Mouse (Mus musculus) neural tube, embryonic 12.5 days (tissue): ENCODE measurements around the gene Hc. TPM values are rescaled to one million over a fixed set of nuclear protein-coding genes. Genes with fewer than 3 reads are reported as not detected.

Source experiments
- ATAC-seq: fragments of 200-750 bp; cut with Nextera tagmentation; 2 replicates; pipeline ENCODE4 v1.8.0; 2017; ENCODE audit warnings: low read depth, mild to moderate bottlenecking, moderate TSS enrichment, moderate library complexity; ENCODE audit not compliant: low FRiP score
- H3K27ac ChIP-seq: fragments of 300-500 bp; sonication (generic); 2 replicates; pipeline ENCODE4 v1.5.1; 2016
- H3K27me3 ChIP-seq: fragments of 300-500 bp; sonication (generic); replicated peaks from 2 replicates; pipeline ENCODE4 v1.6.1; 2016; ENCODE audit warnings: mild to moderate bottlenecking
- H3K36me3 ChIP-seq: fragments of 300-500 bp; sonication (generic); 2 replicates; pipeline ENCODE4 v1.6.1; 2016; ENCODE audit warnings: mild to moderate bottlenecking
- H3K4me1 ChIP-seq: fragments of 300-500 bp; sonication (generic); 2 replicates; pipeline ENCODE4 v1.6.1; 2016
- H3K4me2 ChIP-seq: fragments of 300-500 bp; sonication (generic); replicated peaks from 2 replicates; pipeline ENCODE4 v1.6.1; 2016; ENCODE audit warnings: mild to moderate bottlenecking
- H3K4me3 ChIP-seq: fragments of 300-500 bp; sonication (generic); 2 replicates; pipeline ENCODE4 v1.5.1; 2016
- H3K9ac ChIP-seq: fragments of 300-500 bp; sonication (generic); 2 replicates; pipeline ENCODE4 v1.6.1; 2016; ENCODE audit warnings: mild to moderate bottlenecking
- H3K9me3 ChIP-seq: fragments of 300-500 bp; sonication (generic); 2 replicates; pipeline ENCODE4 v1.6.1; 2016; ENCODE audit warnings: mild to moderate bottlenecking
- WGBS: fragments of 180-500 bp; shearing (Covaris S2); methylation state at CpG from one replicate; pipeline ENCODE4 v1.1.7; 2016; 5-methylcytosine and 5-hydroxymethylcytosine counted together
- polyA plus RNA-seq: library from polyadenylated mRNA; unstranded; fragments of >200 nt; fragmentation: Nextera tagmentation; extraction: Ambion mirVana; gene quantifications from 2 replicates; pipeline ENCODE4 v1.2.1, GENCODE M21; 2016

Gene Hc
- polyA plus RNA-seq, 1 experiment from 2014 or later: 0.44 TPM

- 66% methylated on average over 6 of the region's 6 CpGs for WGBS
- H3K9me3 ChIP-seq: no peaks in the 10 kb centered on the region
- no peaks in the 10 kb centered on the region for H3K27me3 ChIP-seq
- H3K4me2 ChIP-seq: no peak overlapping the region
- H3K27ac ChIP-seq: no peak overlapping the region
- no peak overlapping the region for H3K4me3 ChIP-seq
- no peaks in the 10 kb centered on the region for H3K4me1 ChIP-seq
- ATAC-seq: no peak
- no peak overlapping the region for H3K9ac ChIP-seq
- no peaks in the 10 kb centered on the region for H3K36me3 ChIP-seq
These were observed 17.9 kb upstream of the Hc start for GRCm38 (mm10) chr2:35079166-35079565.

- no peak overlapping the region for H3K27ac ChIP-seq
- no peak overlapping the region for H3K4me2 ChIP-seq
- no peak overlapping the region for H3K9ac ChIP-seq
- no peaks in the 10 kb centered on the region; the same call in 1 of the 2 replicates for H3K9me3 ChIP-seq
- no peak overlapping the region for H3K4me3 ChIP-seq
- no peaks in the 10 kb centered on the region for H3K4me1 ChIP-seq
- H3K36me3 ChIP-seq: no peaks in the 10 kb centered on the region
- WGBS: 84% methylated on average over 3 of the region's 3 CpGs
- H3K27me3 ChIP-seq: no peaks in the 10 kb centered on the region
- ATAC-seq: no peak
These were observed 13.1 kb upstream of the Hc start for GRCm38 (mm10) chr2:35074328-35074727.

GRCm38 (mm10) chr2:35072547-35072946, 11.3 kb upstream of the Hc start:
- Histone ChIP-seq H3K9ac (no peak overlapping the region), H3K4me2 (no peak overlapping the region), H3K36me3 (no peaks in the 10 kb centered on the region), H3K27ac (no peak overlapping the region), H3K4me1 (no peaks in the 10 kb centered on the region), H3K4me3 (no peak overlapping the region), H3K9me3 (no peaks in the 10 kb centered on the region; the same call in 1 of the 2 replicates), H3K27me3 (no peaks in the 10 kb centered on the region)
- ATAC-seq: no peak
- 79% methylated on average over 2 of the region's 2 CpGs for WGBS

DNA sequence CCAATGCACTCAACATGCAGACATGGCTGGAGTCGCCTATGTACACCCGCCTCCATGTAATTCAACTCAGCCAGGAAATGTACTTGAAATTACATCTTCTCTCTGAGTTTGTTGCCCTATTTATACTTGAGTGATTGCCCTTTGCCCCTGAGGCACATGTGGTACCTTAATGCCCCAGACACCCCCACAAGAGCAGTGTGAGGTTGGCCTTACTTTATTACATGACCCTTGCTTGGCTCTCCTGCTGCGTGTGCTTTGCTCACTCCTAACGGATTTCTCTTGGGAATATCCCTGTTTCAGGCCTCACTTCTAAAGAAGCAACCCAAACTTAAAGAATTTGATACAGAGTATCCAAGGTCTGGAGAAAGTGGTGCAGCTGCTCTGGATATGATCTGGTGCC, 9.0 kb upstream of the Hc start:
- H3K4me3 ChIP-seq: no peak overlapping the region
- no peaks in the 10 kb centered on the region for H3K36me3 ChIP-seq

DNA sequence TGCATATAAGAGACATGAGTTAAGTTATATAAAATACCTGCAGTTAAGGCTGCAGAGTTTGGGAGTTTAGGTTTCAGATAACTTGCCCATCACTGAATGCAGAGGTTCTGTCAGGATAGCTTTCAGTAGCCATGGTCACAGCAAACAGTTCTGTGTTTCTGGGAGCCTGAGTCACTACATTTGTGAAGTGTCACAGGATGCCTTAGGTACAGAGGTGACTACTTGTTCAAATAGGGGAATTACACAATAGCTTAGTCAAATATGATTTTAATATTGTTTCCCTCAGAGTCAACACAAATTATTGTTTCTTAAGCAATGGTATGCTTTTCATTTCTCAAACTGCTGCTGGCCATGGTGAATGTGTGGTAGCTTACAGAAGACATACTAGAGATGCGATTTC, 7.9 kb upstream of the Hc start:
- Histone ChIP-seq H3K36me3 (no peaks in the 10 kb centered on the region), H3K4me2 (no peak overlapping the region), H3K27me3 (no peaks in the 10 kb centered on the region), H3K27ac (no peak overlapping the region), H3K4me3 (no peak overlapping the region), H3K9me3 (no peaks in the 10 kb centered on the region; the same call in 1 of the 2 replicates), H3K9ac (no peak overlapping the region), H3K4me1 (no peaks in the 10 kb centered on the region)
- no peak for ATAC-seq
- 96% methylated on average over 1 of the region's 1 CpGs for WGBS

More for the DNA sequence above, 9.0 kb upstream of the Hc start:
- Histone ChIP-seq H3K4me1 (no peaks in the 10 kb centered on the region), H3K9me3 (no peaks in the 10 kb centered on the region; the same call in 1 of the 2 replicates), H3K4me2 (no peak overlapping the region), H3K27me3 (no peaks in the 10 kb centered on the region), H3K27ac (no peak overlapping the region), H3K9ac (no peak overlapping the region)
- no peak for ATAC-seq
- WGBS: 83% methylated on average over 4 of the region's 4 CpGs

GRCm38 (mm10) chr2:35067117-35067516, 5.9 kb upstream of the Hc start:
- 94% methylated on average over 11 of the region's 11 CpGs for WGBS
- Histone ChIP-seq H3K4me1 (no peaks in the 10 kb centered on the region), H3K36me3 (no peaks in the 10 kb centered on the region), H3K4me3 (no peak overlapping the region), H3K27ac (no peak overlapping the region), H3K4me2 (no peak overlapping the region), H3K27me3 (no peaks in the 10 kb centered on the region), H3K9me3 (no peaks in the 10 kb centered on the region), H3K9ac (no peak overlapping the region)
- no peak for ATAC-seq

- no peak overlapping the region for H3K9ac ChIP-seq
- ATAC-seq: no peak
- no peak overlapping the region for H3K27ac ChIP-seq
- no peaks in the 10 kb centered on the region for H3K36me3 ChIP-seq
- 92% methylated on average over 13 of the region's 13 CpGs for WGBS
- no peaks in the 10 kb centered on the region for H3K27me3 ChIP-seq
- H3K4me2 ChIP-seq: no peak overlapping the region
- H3K4me3 ChIP-seq: no peak overlapping the region
- H3K4me1 ChIP-seq: no peaks in the 10 kb centered on the region
- no peaks in the 10 kb centered on the region for H3K9me3 ChIP-seq
These were observed 5.4 kb upstream of the Hc start for GRCm38 (mm10) chr2:35066525-35067082.

DNA sequence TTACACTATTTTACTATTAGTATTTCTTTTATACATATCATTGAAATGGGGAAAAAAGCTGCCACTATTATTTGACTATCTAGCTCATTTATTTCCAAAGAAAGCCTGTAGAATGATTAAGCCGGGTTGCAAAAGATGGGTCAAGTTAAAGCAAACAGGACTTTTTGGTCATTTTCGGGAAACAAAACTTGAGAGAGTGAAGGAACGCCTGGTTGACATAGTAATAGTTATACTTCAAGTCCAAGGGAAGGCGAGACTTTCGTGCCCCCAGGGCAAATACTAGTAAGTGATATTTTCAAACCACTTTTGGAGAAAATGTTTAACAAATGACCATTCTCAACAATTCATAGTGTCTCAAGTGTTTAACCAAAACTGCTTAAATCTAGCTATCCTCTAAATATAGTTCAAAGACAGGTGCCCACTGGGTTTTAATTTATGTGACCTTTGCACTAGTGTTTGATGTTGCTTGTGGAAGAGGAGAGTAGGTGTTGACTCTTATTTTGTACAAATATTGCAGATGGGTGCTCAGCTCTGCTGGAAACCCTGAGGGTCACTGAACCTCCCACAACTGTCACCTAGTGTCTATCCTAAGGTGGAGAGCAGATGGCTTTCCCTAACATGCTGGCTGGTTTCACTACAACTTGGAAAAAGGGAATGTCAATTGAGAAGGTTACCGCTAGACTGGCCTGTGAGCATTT, 2.2 kb upstream of the Hc start:
- no peak overlapping the region for H3K9ac ChIP-seq
- no peaks in the 10 kb centered on the region for H3K36me3 ChIP-seq
- 90% methylated on average over 6 of the region's 6 CpGs for WGBS
- H3K4me3 ChIP-seq: no peak overlapping the region
- H3K27ac ChIP-seq: no peak overlapping the region
- ATAC-seq: no peak
- H3K4me1 ChIP-seq: no peaks in the 10 kb centered on the region
- H3K4me2 ChIP-seq: no peak overlapping the region
- H3K27me3 ChIP-seq: no peaks in the 10 kb centered on the region
- no peaks in the 10 kb centered on the region for H3K9me3 ChIP-seq

GRCm38 (mm10) chr2:35060897-35061296, 341 bp downstream of the Hc start:
- no peak for ATAC-seq
- no peak overlapping the region for H3K27ac ChIP-seq
- no peaks in the 10 kb centered on the region for H3K9me3 ChIP-seq
- H3K27me3 ChIP-seq: no peaks in the 10 kb centered on the region
- 78% methylated on average over 6 of the region's 6 CpGs for WGBS
- H3K9ac ChIP-seq: no peak overlapping the region
- H3K4me2 ChIP-seq: no peak overlapping the region
- H3K4me1 ChIP-seq: no peaks in the 10 kb centered on the region
- H3K36me3 ChIP-seq: no peaks in the 10 kb centered on the region
- H3K4me3 ChIP-seq: no peak overlapping the region

DNA sequence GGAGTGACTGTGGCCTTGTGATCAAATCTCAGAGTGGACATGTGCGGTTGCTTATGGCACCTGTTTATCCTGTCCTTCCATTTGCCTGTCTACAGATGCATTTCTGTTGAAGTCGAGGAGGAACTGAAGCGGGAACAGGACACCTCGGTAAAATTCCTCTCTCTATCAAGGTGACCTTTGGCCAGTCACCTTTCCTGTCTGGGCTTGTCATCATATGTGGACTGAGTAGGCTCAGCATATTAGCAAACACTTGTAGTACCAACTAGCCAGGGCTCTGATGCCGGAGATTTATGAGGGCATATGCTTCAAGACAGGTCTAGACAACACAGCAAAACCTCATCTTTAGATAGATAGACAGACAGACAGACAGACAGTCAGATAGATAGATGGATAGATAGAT, 982 bp downstream of the Hc start:
- H3K4me3 ChIP-seq: no peak overlapping the region
- no peak overlapping the region for H3K27ac ChIP-seq
- H3K4me1 ChIP-seq: no peaks in the 10 kb centered on the region
- no peak overlapping the region for H3K4me2 ChIP-seq
- no peak for ATAC-seq
- H3K9ac ChIP-seq: no peak overlapping the region
- H3K27me3 ChIP-seq: no peaks in the 10 kb centered on the region
- WGBS: 92% methylated on average over 5 of the region's 5 CpGs
- no peaks in the 10 kb centered on the region for H3K9me3 ChIP-seq
- H3K36me3 ChIP-seq: no peaks in the 10 kb centered on the region

- WGBS: 82% methylated on average over 2 of the region's 2 CpGs
- H3K9me3 ChIP-seq: no peaks in the 10 kb centered on the region
- no peak overlapping the region for H3K4me2 ChIP-seq
- H3K27ac ChIP-seq: no peak overlapping the region
- H3K36me3 ChIP-seq: no peaks in the 10 kb centered on the region
- ATAC-seq: no peak
- H3K4me1 ChIP-seq: no peaks in the 10 kb centered on the region
- H3K4me3 ChIP-seq: no peak overlapping the region
- H3K9ac ChIP-seq: no peak overlapping the region
- no peaks in the 10 kb centered on the region for H3K27me3 ChIP-seq
These were observed 2.9 kb downstream of the Hc start for GRCm38 (mm10) chr2:35058325-35058724.

DNA sequence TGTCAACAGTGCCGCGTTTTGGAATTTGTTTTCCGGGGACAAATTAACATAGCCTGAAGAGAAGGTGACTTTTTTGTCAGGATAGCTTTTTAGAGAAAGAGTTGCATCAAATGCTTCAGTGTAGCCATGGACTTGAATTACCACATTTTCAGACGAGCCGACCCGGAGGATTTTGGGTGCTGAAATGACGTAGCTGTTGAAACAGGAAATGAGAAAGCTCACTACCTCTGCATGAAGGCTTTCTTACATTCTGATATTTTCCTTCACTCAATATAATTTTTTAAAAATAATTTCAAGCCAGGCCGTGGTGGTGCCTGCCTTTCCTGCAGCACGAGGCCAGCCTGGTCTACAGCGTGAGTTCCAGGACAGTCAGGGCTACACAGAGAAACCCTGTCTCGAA, 4.0 kb downstream of the Hc start:
- Histone ChIP-seq H3K27me3 (no peaks in the 10 kb centered on the region), H3K27ac (no peak overlapping the region), H3K9ac (no peak overlapping the region), H3K4me3 (no peak overlapping the region), H3K4me1 (no peaks in the 10 kb centered on the region), H3K9me3 (no peaks in the 10 kb centered on the region), H3K4me2 (no peak overlapping the region), H3K36me3 (no peaks in the 10 kb centered on the region)
- 90% methylated on average over 11 of the region's 11 CpGs for WGBS
- ATAC-seq: no peak

DNA sequence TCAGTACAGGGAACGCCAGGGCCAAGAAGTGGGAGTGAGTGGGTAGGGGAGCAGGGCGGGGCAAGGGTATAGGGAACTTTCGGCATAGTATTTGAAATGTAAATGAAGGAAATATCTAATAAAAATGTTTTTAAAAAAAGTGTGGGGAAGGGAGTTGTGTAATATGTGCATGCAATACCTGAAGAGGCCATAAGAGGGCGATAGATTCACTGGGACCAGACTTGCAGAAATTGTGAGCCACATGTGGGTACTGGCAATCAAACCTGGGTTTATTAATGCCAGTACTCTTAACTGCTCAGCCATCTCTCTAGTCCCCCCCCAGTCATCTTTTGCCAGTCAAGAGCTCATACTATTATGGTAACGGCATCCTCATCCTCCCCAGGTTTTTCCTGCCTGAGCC, 12.4 kb downstream of the Hc start:
- no peak overlapping the region for H3K4me3 ChIP-seq
- H3K9ac ChIP-seq: no peak overlapping the region
- no peak overlapping the region for H3K27ac ChIP-seq
- H3K4me1 ChIP-seq: no peaks in the 10 kb centered on the region
- no peak for ATAC-seq
- no peak overlapping the region for H3K4me2 ChIP-seq
- H3K36me3 ChIP-seq: no peaks in the 10 kb centered on the region
- H3K9me3 ChIP-seq: no peaks in the 10 kb centered on the region
- H3K27me3 ChIP-seq: no peaks in the 10 kb centered on the region
- WGBS: 34% methylated on average over 5 of the region's 5 CpGs
